Comparison of ENCODE assay signal across 9 mouse cellular contexts in genomic region chr12:49383521-49384133, GRCm38 (mm10). TPM values are rescaled to one million over a fixed set of nuclear protein-coding genes. Genes with fewer than 3 reads are reported as not detected.
DNase-seq lines count a peak whose midpoint lies in the region; ATAC-seq lines count a peak whose summit lies in the region.
"Had no signal": no experiment of that assay in that cellular context is flagged by ENCODE, and none has a peak within 500 bp of the region (broad histone marks: within the 10 kb centered on the region; RNA-seq: fewer than 3 reads in every experiment).

No protein-coding gene starts in this region.

- ATAC-seq in neural tube, embryonic 12.5 days (ENCODE audit: low FRiP score, low read depth): peak; percentile 87
- no peak for ATAC-seq in cerebellum, adult (ENCODE audit: insufficient number of reproducible peaks, low FRiP score, low TSS enrichment)

- no peak overlapping the region for H3K27ac ChIP-seq in neural tube, embryonic 12.5 days

- WGBS in neural tube, embryonic 12.5 days: under 1% methylated on average over 55 of the region's 67 CpGs

- intact Hi-C loops in left cerebral cortex, postnatal 10 days (cut with DNase I): loop anchor here (2.0 kb wide), 1 partner anchor 735 kb away; no protein-coding TSS in a partner anchor

- H3K4me3 ChIP-seq in neural tube, embryonic 12.5 days: peak overlapping the region; percentile 27
- H3K4me3 ChIP-seq: erythroblast, embryonic 14.5 days had no signal

- peaks cover 78% of the 10 kb centered on the region for H3K27me3 ChIP-seq in neural tube, embryonic 12.5 days (replicated peaks)

- peak; percentile 11 for DNase-seq in adrenal gland, postnatal 10 days
- no peak for DNase-seq in adrenal gland, adult 8-10 months
- DNase-seq in NIH3T3 (ENCODE audit: low read depth): peak; percentile 94
- peak; percentile 89 to 92 for DNase-seq in frontal cortex, postnatal 10 days (ENCODE audit: low spot score in 2 of 2)
- peak; percentile 86 to 92 for DNase-seq in left cerebral cortex, postnatal 10 days (ENCODE audit: extremely low spot score in 1 of 2, low spot score in 2 of 2)
- DNase-seq in B cell, adult 2 months: no peak

- no peaks in the 10 kb centered on the region for H3K36me3 ChIP-seq in neural tube, embryonic 12.5 days

- H3K4me2 ChIP-seq in neural tube, embryonic 12.5 days (replicated peaks): peak overlapping the region; percentile 51

- H3K9me3 ChIP-seq in neural tube, embryonic 12.5 days: no peaks in the 10 kb centered on the region

- no peak overlapping the region for H3K9ac ChIP-seq in neural tube, embryonic 12.5 days

- peaks cover 10% of the 10 kb centered on the region; the same call in 1 of the 2 replicates for H3K4me1 ChIP-seq in neural tube, embryonic 12.5 days

RNA-seq across cellular contexts. Expression of gene Foxg1, which starts 1.2 kb away (rescaled TPM):
- 1 to 10 TPM in 1 of 2 experiments, not detected in 1; 1.4 TPM for total RNA-seq in adrenal gland, postnatal 10 days (2021)
- not detected for total RNA-seq in adrenal gland, adult 8-10 months (2022)
- 100 to 1,000 TPM; 125 to 130 TPM for total RNA-seq in left cerebral cortex, postnatal 10 days (2021)
- not detected in 2 replicates for polyA plus RNA-seq in neural tube, embryonic 12.5 days (2016; fragmentation: Nextera tagmentation; extraction: Ambion mirVana)

RNA-seq across cellular contexts. Expression of gene Gm43517, which starts 1.3 kb away (rescaled TPM):
- total RNA-seq in adrenal gland, postnatal 10 days (2021): under 1 TPM in 1 of 2 experiments, not detected in 1; 0.12 TPM
- not detected for total RNA-seq in adrenal gland, adult 8-10 months (2022)
- 1 to 10 TPM; 8.9 to 9.2 TPM for total RNA-seq in left cerebral cortex, postnatal 10 days (2021)
- polyA plus RNA-seq in neural tube, embryonic 12.5 days (2016; fragmentation: Nextera tagmentation; extraction: Ambion mirVana): not detected in 2 replicates
- polyA plus RNA-seq: erythroblast, embryonic 14.5 days had no signal

Comparison
In these comparisons a context has a peak if more than half of its experiments do, and no peak if none do; other contexts are left out.
1. DNase-seq: peak in adrenal gland, postnatal 10 days (single experiment), NIH3T3 (single experiment), frontal cortex, postnatal 10 days (2 of 2) and left cerebral cortex, postnatal 10 days (2 of 2); none in adrenal gland, adult 8-10 months (single experiment) and B cell, adult 2 months (0 of 2).
2. RNA of gene Foxg1, which starts 1.2 kb away (total RNA-seq): 125 to 130 TPM in left cerebral cortex, postnatal 10 days; 1.4 TPM in adrenal gland, postnatal 10 days and not detected in adrenal gland, adult 8-10 months; every median in the first group is over 10 times any median in the second.
3. RNA of gene Gm43517, which starts 1.3 kb away (total RNA-seq): 8.9 to 9.2 TPM in left cerebral cortex, postnatal 10 days; 0.12 TPM in adrenal gland, postnatal 10 days and not detected in adrenal gland, adult 8-10 months; every median in the first group is over 4 times any median in the second.